Mouse (Mus musculus) heart, adult 2 months (tissue): ENCODE data around the gene Eml6. TPM values are rescaled to one million over a fixed set of nuclear protein-coding genes. Genes with fewer than 3 reads are reported as not detected.

Experiments
- DNase-seq, 2 experiments: peaks; one replicate each; pipeline ENCODE4 v3.0.0; 2021
- H3K27ac ChIP-seq: fragments of 200-600 bp; 2 replicates; pipeline ENCODE4 v1.8.1; 2022
- H3K27me3 ChIP-seq: fragments of 200-500 bp; 2 replicates; pipeline ENCODE4 v1.6.1; 2012; ENCODE audit warnings: mild to moderate bottlenecking, low read length, inconsistent platforms, mixed read lengths; ENCODE audit not compliant: control insufficient read depth, insufficient read depth
- H3K36me3 ChIP-seq: fragments of 200-500 bp; 2 replicates; pipeline ENCODE4 v1.6.1; 2012; ENCODE audit warnings: low read length, inconsistent platforms; ENCODE audit not compliant: control insufficient read depth, insufficient read depth
- H3K4me1 ChIP-seq: fragments of 200-500 bp; 2 replicates; pipeline ENCODE4 v1.6.1; 2011; ENCODE audit warnings: low read length; ENCODE audit not compliant: control insufficient read depth, insufficient read depth
- H3K4me3 ChIP-seq: fragments of 200-600 bp; 2 replicates; pipeline ENCODE4 v1.8.1; 2022
- H3K79me2 ChIP-seq: fragments of 200-500 bp; replicated peaks from 2 replicates; pipeline ENCODE4 v1.6.1; 2012; ENCODE audit warnings: mild to moderate bottlenecking, inconsistent platforms, low read length, moderate library complexity, mixed read lengths; ENCODE audit not compliant: control insufficient read depth, insufficient read depth
- H3K9ac ChIP-seq: fragments of 200-500 bp; 2 replicates; pipeline ENCODE4 v1.6.1; 2012; ENCODE audit warnings: low read depth, mild to moderate bottlenecking, control low read depth, inconsistent platforms, low read length, mixed read lengths
- CTCF ChIP-seq: fragments of 200-600 bp; IDR thresholded peaks from 2 replicates; pipeline ENCODE4 v1.8.1; 2022; ENCODE audit warnings: antibody characterized with exemption, mild to moderate bottlenecking, moderate library complexity
- EP300 ChIP-seq: fragments of 200-500 bp; IDR thresholded peaks from 2 replicates; pipeline ENCODE4 v1.6.1; 2011; ENCODE audit warnings: low read depth, low read length, control low read depth; ENCODE audit not compliant: insufficient read depth
- POLR2A ChIP-seq: fragments of 200-500 bp; IDR thresholded peaks from 2 replicates; pipeline ENCODE4 v1.6.1; 2011; ENCODE audit warnings: mild to moderate bottlenecking, low read depth, low read length, control low read depth; ENCODE audit not compliant: insufficient read depth
- WGBS: fragments of 180-500 bp; shearing (Covaris S2); methylation state at CpG from one replicate; pipeline ENCODE4 v1.1.7; 2018; 5-methylcytosine and 5-hydroxymethylcytosine counted together
- intact Hi-C: fragments of 180-260 bp; cut with DNase I; formaldehyde crosslinking; loops from one replicate; pipeline ENCODE4 v1.15.1; 2025
- polyA plus RNA-seq: library from polyadenylated mRNA; depleted of rRNA; stranded (reverse); fragments of >200 nt; gene quantifications from 2 replicates; pipeline ENCODE4 v1.2.3, GENCODE M21; 2012
- total RNA-seq, 2 experiments: library from RNA; stranded (reverse); gene quantifications; 2 replicates each; pipeline ENCODE4 v1.2.3; 2021

The Eml6 gene
- total and polyA plus RNA-seq, 3 experiments = 2.0 to 2.2 (median 2.1) TPM

DNA sequence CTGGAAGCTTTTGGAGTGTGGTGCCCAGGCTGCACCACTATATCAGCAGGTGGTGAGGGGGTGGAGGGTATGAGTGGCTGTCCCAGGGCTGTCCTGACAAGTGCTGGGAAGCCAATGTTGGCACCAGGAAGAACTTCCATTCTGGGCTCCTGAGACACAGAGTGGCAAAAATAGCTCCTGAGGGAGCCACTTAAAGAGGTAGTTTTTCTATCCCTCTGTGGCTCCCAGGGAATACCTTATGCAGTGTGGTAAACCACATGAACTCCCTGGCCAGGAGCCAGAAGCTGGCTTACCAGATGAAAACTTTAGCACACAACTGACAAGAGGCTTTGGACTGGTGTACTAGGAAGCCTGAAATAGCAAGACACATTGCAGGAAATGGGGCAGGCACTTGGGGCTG lies 247.9 kb downstream of the Eml6 start:
- Histone ChIP-seq H3K9ac (no peak overlapping the region), H3K27ac (peak overlapping the region; percentile 33; the same call in 1 of the 2 replicates)
- intact Hi-C loops = loop anchor here (2.0 kb wide), 1 partner anchor 31 kb away; no protein-coding TSS in a partner anchor

DNA sequence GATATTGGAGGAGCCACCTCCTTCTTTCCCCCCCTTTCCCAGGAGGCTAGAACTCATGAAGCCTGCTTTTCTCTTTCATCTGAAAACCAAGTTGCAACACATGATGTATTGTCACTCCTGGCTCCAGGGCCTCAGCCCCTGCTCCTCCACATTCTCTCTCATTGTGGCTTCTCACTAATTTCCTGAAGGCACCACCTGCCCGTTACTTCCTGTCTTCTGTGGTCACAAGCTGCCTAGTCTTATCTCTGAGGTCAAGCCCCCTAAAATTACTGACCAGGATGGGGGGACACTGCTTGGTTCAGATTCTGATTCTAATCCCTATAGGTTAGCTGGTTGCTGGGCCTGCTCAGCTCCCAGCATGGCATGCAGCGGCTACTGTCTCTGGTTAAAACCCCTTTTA lies 251.1 kb downstream of the Eml6 start:
- 74% methylated on average over 2 of the region's 2 CpGs for WGBS
- peaks cover 3% of the 10 kb centered on the region; the same call in 1 of the 2 replicates for H3K36me3 ChIP-seq
- H3K4me3 ChIP-seq = no peak overlapping the region
- TF ChIP-seq POLR2A (no peak), EP300 (no peak), CTCF (no peak)
- intact Hi-C loops = no loop called here
- no peak overlapping the region for H3K27ac ChIP-seq
- no peak for DNase-seq
- no peak overlapping the region for H3K9ac ChIP-seq
- H3K4me1 ChIP-seq = peaks cover 1% of the 10 kb centered on the region; the same call in 1 of the 2 replicates
- no peaks in the 10 kb centered on the region for H3K27me3 ChIP-seq
- no peaks in the 10 kb centered on the region for H3K79me2 ChIP-seq

More for the DNA sequence above, 247.9 kb downstream of the Eml6 start:
- H3K36me3 ChIP-seq = no peaks in the 10 kb centered on the region
- no peaks in the 10 kb centered on the region; the same call in 1 of the 2 replicates for H3K4me1 ChIP-seq
- no peak overlapping the region for H3K4me3 ChIP-seq
- H3K27me3 ChIP-seq = no peaks in the 10 kb centered on the region
- no peaks in the 10 kb centered on the region for H3K79me2 ChIP-seq
- DNase-seq = peak; percentile 60 to 85
- TF ChIP-seq EP300 = 0 out of 2 replicates have a peak, but pooled peaks have one; percentile 17
- TF ChIP-seq POLR2A = no peak

DNA sequence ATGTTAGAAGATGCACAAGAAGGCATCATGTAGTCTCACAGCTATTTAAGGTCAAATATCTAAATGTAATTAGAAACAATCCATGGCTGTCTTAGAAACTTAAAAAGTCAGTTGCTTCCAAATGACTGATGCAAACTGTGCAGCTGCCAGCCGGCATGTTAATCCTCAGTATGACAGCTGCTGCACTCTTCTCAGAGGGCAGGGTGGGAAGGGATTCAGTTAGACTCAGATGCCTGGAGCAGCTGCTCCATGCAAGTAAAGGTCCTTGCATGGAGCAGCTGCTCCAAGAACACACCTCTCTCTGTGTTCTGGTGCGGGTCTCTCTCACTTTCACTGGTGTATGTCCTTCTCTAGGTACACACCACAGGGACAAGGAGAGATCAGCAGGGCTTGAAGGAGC lies 251.5 kb downstream of the Eml6 start:
- intact Hi-C loops = no loop called here
- WGBS = 70% methylated on average over 2 of the region's 2 CpGs
- Histone ChIP-seq H3K27ac (no peak overlapping the region), H3K79me2 (no peaks in the 10 kb centered on the region), H3K4me1 (peaks cover 1% of the 10 kb centered on the region; the same call in 1 of the 2 replicates), H3K9ac (no peak overlapping the region), H3K4me3 (no peak overlapping the region), H3K27me3 (no peaks in the 10 kb centered on the region), H3K36me3 (peaks cover 3% of the 10 kb centered on the region; the same call in 1 of the 2 replicates)
- TF ChIP-seq EP300 (no peak), POLR2A (no peak), CTCF (no peak)
- DNase-seq = no peak

DNA sequence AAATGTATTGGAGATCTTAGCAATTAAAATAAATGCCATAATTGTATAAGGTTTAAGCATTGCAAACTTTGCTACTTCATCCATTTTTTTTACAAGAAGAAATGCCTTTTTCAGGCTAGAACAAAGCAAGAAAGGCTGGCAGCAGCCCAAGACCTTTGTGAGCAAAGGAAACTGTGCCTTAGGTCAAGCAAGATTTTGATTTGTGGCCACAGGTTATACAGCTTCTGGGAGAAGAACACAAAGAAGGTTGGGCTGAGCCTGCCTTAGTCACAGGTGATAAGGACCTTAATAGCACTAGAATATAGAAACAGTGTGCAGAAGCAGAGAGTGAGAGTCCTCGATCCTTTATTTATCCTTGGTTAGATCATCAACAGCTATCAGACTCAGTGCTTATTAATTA lies 253.6 kb downstream of the Eml6 start:
- no peak overlapping the region for H3K9ac ChIP-seq
- intact Hi-C loops = no loop called here
- H3K79me2 ChIP-seq = no peaks in the 10 kb centered on the region
- H3K27ac ChIP-seq = no peak overlapping the region
- H3K36me3 ChIP-seq = peaks cover 3% of the 10 kb centered on the region; the same call in 1 of the 2 replicates
- H3K4me3 ChIP-seq = no peak overlapping the region
- peaks cover 1% of the 10 kb centered on the region; the same call in 1 of the 2 replicates for H3K4me1 ChIP-seq
- WGBS = 41% methylated on average over 1 of the region's 1 CpGs
- no peaks in the 10 kb centered on the region for H3K27me3 ChIP-seq
- DNase-seq = no peak
- TF ChIP-seq POLR2A (no peak), CTCF (no peak), EP300 (no peak)

DNA sequence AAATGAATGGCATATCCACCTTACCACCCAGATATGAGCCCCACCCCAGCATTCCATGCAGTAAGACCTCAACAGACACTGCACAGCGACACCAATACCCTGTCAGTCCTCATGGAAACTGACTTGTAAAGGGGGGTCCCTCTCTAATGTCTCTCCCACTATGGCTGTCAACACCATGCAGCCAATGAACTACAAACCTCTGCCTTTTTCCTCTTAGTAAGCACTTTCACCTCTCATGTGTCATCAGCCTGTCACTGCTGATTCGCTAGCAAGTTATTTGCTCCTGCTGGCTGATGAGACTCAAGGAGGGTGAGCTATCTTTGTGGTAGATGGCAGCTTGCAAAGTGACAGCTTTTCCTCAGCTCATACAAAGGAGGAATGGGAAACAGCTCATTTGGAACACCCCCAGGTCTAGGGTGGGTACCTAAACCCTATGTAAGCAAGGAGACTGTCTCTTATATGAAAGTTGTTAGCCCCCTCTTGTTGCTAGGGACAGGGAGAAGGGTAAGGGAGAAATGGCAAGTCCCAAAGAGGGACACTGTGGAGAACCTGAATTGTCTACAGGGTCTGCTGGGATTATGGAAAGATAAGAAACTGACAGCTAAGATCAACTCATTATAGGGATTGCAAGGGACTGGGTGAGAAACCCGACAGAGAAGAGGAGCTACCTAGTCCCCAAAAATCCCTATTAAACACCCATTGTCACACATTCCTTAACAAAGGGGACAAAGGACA lies 255.0 kb downstream of the Eml6 start:
- 82% methylated on average over 3 of the region's 3 CpGs for WGBS
- Histone ChIP-seq H3K36me3 (peaks cover 3% of the 10 kb centered on the region; the same call in 1 of the 2 replicates), H3K4me3 (no peak overlapping the region), H3K9ac (no peak overlapping the region), H3K4me1 (peaks cover 1% of the 10 kb centered on the region; the same call in 1 of the 2 replicates), H3K27ac (no peak overlapping the region), H3K79me2 (no peaks in the 10 kb centered on the region), H3K27me3 (no peaks in the 10 kb centered on the region)
- intact Hi-C loops = no loop called here
- DNase-seq = no peak
- TF ChIP-seq EP300 (no peak), CTCF (no peak), POLR2A (no peak)

DNA sequence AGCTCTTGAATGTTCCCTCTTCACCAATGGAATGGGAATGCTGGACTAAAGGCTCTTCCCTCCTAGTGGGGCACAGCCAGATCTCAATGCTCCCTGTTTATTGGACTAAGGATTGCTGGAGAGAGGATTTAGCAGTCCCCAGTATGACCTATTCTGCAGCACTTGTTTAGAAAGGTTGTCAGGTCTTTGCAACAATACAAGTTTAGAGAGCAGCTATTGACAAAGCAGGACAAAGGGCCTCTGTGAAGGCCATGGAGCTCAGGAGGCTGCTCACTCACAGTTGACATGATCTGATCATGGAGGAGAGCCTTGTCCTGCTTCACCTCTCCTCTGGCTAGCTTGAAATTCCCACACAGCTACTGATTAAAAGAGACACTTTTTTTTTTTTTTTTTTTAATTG lies 257.3 kb downstream of the Eml6 start:
- no peak for TF ChIP-seq POLR2A
- no peak for TF ChIP-seq CTCF
- TF ChIP-seq EP300 = no peak
- H3K79me2 ChIP-seq = no peaks in the 10 kb centered on the region
- H3K4me3 ChIP-seq = no peak overlapping the region
- peaks cover 1% of the 10 kb centered on the region; the same call in 1 of the 2 replicates for H3K4me1 ChIP-seq
- no peaks in the 10 kb centered on the region for H3K27me3 ChIP-seq
- intact Hi-C loops = no loop called here
- no peak for DNase-seq
- H3K36me3 ChIP-seq = peaks cover 3% of the 10 kb centered on the region; the same call in 1 of the 2 replicates
- no peak overlapping the region for H3K9ac ChIP-seq
- no peak overlapping the region for H3K27ac ChIP-seq
